Mouse (Mus musculus): Measurements from ENCODE around the gene Grin2d.

The Grin2d gene

DNA sequence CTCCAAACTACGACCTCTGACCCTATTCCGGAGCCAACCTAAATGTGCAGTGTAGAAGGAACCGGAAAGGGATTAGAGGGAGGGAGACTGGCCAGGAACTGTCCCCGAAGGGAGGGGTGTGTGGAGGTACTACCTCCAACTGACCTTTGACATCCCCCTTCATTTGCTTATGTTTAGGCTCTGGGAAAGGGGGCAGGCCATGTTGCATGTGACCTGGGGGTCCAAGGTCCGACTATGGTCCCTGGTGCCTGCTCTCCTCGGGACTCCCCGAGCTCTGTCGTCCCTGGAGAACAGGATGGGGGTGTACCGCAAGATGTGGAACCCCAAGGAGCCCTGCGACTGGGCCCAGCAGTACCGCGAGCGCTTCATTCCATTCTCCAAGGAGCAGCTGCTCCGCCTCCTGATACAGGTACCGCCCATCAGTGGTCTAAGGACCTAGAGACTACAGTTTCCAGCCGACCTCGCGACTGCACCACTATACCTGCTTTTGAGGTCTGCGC lies 19.1 kb upstream of the Grin2d start:
- DNase-seq (ENCODE audit: low spot score) = peak; percentile 62

DNA sequence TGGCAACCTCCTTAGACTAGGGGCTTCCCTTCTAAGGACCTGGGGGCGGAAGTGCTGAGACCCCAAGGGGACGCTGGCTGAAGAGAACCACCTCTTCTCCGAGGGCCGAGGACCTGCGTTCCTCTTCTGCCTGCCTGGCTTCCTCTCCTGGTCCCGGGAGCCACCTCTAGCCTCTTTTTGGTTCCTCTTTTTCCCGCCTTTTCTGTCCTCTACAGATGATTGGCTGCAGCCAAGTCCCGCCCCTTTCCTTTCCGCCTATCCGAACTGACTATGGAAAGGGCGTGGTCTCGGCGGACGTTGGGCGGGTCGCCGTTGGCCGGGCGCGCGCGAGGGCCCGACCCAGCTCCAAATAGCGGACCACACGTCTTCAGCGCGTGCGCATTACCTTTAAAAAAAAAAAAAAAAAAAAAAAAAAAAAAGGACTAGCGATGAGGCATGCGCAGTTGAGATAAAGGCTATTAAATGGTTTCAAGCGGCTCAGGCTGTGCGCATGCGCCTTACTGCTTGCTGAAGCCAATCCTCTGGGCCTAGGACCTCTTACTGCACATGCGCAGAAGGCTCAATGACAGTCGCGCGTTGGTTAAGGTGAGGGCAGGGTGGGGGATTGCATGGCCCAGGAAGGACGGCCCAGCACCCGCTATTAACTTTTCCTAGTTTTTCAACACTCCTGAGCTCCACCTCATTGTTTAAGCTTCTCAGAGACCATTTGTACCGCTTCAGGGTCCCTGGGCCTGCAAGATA lies 18.5 kb upstream of the Grin2d start, which contains the start of the genes Syngr4 and Tmem143:
Syngr4 (minus strand) TSS at position 198 of the 741 bp plus-strand sequence.
Tmem143 (plus strand) TSS at position 425 of the 741 bp plus-strand sequence.
- DNase-seq (ENCODE audit: low spot score) = peak; percentile 95

DNA sequence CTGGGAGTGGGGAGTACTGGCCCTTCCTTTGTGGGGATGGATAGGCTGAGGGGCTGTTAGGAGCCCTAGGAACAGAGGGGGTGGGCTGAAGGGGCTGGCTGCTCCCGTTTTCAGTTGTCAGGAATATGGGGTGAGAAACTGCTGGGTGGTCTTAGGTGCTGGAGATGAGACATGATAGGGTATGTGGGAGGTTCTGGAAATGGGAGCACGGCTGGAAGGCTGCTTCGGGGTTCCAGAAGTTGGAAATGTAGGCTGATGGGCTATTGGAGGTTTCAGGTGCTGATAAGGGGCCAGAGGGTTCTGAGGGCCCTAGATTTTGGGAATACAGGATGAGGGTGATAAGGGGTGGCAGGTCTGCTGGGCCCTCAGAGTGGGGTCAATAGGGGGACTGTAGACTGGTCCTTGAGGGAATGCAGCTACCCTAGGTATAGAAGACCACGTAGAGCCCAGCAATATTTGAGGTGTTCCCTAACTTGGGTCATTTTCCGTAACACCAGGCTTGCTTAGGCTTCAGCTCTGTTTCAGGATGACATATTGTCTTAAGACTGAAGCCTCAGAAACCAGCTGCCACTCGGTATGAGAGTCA lies 17.8 kb upstream of the Grin2d start:
- DNase-seq (ENCODE audit: low spot score) = no peak

DNA sequence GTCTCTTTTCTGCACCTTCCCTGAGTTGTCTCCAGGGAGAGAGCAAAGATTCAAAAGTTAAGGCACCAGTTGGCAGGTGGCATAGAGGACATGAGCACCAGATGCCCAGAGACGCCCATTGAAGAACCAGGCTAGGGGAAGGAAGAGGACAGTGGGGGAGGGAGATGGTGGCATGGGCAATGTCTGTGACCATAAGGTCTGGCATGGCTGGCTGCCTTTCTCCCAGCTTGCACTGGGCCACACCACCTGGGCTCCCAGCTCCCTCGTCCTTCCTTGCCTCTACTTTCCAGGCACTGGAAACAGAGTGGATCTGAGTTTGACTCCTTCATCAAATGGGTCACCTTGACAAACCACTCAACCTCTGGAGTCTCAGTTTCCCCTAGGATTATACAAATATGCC lies 14.5 kb upstream of the Grin2d start:
- no peak for DNase-seq (ENCODE audit: low spot score)

DNA sequence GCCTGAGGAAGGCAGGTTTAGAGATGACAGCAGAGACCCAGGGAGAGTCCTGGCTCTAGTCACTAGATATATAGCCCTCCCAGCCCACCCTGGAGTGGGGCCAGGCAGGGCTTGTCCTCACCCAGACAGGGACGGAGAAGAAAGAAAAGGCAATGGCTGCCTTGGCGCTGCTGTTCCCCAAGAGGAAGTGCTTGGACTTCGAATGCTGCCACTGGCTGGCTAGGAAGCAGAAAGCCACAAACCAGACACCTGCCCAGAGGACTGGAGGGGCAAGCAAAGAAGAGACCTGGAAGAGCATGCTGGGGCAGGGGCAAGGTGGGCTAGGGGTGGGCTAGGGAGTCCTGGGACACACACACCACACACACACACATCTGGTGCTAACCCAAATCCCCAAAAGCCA lies 9.1 kb upstream of the Grin2d start:
- DNase-seq (ENCODE audit: low spot score) = no peak

DNA sequence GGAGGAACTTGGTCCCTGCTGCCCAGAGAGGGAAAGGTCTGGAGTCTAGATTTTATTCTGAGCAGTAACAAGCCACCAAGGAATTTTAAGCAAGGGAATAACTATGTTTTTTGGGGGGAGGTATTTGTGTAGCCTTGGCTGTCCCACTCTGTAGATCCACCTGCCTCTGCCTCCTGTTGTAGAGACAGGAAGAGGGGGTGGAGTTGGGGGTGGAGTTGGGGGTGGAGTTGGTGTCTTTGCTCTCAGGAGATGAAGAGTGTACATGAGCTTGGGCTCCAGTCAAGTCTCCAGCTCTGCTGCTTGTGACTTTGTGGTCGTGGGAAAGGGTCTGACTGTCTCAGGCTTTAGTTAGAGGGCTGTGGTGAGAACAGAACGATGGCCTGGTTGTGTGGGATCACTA lies 2.8 kb upstream of the Grin2d start:
- no peak for DNase-seq (ENCODE audit: low spot score)

DNA sequence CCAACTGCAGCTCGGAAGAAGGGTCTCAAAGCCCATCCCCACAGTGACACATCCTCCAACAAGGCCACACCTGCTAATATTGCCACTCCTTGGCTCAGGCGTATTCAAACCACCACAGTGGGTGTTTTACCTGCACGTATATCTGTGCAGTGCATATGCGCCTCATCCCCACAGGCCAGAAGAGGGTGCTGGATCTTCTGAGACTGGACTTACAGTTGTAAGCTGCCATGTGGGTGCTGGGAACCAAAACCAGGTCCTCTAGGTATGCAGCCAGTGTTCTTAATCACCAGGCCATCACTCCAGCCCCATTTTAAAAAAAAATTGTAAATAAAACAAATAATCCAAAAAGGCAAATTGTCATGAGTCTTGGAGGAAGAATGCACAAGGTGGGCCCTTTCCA lies 2.4 kb upstream of the Grin2d start:
- no peak for DNase-seq (ENCODE audit: low spot score)

DNA sequence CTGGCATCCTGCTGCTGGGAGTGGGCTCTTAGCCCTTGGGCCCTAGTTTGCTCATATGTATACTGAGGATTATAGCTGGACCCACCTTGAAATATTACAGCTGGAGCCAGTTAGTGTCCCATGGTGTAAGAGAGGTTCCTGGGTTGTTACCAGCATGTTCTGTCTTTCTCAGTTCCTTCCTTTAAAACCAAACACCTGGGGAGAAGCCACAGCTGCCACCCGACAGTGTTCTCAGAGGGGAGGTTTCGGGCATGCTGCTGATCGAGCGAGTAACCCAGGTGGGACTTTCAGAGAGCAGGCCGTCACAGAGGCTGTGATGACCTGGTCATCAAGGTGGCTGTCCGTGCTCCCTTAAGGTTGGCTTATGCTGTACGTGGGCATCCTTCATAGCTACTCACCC lies 1.3 kb downstream of the Grin2d start:
- DNase-seq (ENCODE audit: low spot score) = no peak

DNA sequence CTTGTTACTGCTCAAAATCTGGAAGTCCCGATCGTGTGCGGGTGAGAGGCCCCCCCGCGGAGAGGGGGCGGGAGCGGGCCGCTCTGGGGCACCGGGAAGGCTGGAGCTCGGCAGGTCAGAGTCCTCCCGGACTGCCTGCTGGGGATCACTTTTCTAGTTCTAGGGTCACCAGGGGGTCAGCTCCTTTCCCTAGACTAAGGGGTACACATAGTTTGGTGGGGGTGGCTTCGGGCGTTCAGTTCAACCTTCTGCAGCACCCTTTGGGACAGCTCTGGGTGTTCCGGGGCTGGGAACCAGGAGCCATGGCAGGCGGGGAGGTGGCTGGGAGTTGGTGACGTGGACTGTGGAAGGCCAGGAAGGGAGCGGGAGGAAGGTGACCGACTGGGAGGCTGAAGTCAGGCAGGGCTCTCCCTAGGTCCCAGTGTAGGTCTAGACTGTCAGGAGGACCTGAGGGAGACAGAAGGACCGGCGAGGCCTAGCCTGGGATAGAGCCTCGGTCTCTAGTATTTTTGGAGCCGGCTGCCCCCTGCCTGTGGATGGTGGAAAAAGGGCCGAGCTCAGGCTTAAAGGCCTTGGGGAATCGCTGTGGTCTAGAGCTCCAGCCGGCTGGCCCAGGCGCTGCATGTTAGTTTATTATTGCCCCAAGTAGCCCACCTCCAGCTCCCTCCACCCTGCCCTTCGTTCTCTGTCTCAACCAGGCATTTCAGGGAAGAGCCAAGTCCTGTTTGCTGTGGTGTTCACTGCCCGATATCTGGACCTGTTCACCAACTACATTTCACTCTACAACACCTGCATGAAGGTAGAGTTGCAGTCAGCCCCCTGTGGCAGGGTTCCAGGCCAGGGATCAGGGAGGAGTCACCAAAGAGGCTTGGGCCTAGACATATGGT lies 4.9 kb downstream of the Grin2d start:
- no peak for DNase-seq (ENCODE audit: low spot score)

DNA sequence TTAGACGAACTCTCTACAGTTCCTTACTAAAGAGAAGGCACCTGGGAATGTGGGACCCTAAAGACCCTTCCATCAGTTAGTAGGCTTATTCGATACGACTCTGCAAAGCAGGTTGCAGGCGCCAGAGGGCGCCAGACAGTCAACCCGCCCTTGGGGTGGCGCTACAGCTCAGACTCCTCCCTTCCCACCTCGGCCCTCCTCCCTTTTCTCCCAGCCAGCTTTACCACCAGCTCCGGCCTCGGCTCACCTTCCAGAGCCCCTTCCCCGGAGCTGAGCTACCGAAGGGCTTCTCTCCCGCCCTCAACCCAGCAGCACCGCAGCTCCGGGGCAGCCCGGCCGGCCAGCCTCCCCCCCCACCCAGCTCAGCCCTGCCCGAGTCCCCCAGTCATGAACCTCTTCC lies 5.6 kb downstream of the Grin2d start, which contains the start of gene Kdelr1:
Kdelr1 (plus strand) TSS at position 149 of the 400 bp plus-strand sequence.
- peak; percentile 77 for DNase-seq (ENCODE audit: low spot score)

DNA sequence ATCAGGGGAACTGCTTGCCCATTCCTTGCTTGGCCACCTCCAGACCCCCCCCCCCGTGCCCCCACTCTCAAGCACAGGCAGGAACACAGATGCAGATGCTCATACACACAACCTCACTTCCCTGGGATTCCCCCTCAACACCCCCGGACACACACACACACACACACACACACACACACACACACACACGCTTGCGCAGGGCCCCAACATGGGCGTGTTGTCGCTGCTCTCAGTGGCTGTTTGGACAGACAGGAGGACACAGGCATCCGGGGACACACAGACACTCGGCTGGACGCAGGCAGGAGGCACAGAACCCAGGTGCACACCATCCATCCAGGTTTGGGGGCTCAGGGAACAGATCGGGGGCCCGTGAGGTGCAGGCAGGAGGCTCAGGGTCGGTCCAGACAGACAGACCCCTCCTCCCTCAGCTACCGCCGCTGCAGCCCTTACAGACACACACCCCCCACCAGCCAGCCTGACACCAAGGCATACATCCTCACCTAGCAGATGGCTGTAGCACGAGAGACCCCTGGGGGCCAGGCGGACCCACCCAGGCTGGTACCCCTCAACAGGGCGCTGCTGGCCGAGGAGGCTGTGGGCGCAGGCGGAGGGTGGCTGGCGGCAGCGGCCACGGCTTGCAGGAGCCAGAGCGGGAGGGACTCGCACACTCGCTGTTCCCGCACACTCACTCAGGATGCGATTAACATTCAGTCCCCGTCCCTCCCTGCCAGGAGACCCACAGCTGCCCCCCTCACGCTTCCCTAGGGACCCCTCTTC lies 7.7 kb downstream of the Grin2d start:
- DNase-seq (ENCODE audit: low spot score) = no peak

DNA sequence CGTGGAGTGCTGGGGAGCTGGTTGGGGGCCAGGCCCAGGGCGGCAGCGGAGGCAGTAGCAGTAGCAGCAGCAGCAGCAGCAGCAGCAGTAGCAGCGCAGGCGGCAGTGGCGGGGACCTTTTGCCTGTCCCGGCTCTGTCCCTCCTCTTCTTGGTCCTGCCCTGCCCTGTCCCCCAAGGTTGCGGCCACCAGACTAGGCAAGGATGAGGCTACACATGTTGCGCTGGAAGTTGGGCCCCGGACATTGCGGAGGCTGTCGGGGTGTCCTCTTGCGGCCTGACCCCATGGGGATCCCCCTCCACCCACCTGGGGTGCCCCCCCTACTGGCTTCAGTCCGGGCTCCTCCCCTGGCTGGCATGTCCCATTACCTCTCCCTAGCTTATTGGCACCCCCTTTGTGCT lies 8.4 kb downstream of the Grin2d start:
- no peak for DNase-seq (ENCODE audit: low spot score)

DNA sequence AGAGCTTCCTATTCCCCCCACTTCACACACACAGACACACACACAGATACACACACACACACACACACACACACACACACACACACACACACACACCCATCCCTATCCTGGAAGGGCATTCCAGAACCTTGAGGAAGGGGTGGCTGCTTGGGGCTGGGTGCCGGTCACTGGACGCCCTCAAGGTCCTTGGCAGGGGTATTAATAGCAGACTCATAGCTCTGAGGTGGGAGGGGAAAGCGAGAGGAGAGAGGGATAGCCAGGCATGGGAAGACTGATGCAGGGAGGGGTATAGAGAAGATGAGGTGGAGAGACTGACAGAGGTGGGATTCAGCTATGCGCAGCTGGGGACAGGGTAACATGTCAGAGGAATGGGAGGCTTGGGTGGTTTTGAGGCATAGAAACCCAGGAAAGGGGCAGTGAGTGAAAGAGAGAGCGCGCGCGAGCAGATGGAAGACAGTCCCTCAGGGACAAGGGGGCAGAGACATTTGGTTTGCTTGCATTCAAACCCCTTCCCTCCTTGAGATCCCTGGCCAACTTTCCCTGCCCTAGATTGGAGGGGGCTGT lies 9.0 kb downstream of the Grin2d start:
- no peak for DNase-seq (ENCODE audit: low spot score)

DNA sequence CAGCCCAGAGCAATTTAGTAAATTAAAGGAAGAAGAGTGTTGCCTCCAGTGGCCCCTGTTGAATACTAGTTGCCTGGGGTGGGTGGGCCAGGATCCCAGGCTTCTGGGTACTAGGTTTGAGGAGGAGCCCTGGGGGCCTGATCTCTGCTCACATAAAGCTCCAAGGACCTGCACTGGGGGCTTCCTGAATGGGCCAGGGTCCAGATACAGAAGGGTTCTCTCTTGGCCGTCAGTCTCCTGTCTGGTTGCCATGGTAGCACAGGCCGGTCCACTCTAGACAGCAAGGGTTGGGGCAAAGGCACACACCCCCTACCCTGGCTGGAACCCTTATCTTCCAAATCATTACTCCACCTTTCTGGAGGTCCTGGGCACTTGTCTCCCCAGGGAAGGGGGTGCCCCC lies 10.3 kb downstream of the Grin2d start:
- DNase-seq (ENCODE audit: low spot score) = no peak

DNA sequence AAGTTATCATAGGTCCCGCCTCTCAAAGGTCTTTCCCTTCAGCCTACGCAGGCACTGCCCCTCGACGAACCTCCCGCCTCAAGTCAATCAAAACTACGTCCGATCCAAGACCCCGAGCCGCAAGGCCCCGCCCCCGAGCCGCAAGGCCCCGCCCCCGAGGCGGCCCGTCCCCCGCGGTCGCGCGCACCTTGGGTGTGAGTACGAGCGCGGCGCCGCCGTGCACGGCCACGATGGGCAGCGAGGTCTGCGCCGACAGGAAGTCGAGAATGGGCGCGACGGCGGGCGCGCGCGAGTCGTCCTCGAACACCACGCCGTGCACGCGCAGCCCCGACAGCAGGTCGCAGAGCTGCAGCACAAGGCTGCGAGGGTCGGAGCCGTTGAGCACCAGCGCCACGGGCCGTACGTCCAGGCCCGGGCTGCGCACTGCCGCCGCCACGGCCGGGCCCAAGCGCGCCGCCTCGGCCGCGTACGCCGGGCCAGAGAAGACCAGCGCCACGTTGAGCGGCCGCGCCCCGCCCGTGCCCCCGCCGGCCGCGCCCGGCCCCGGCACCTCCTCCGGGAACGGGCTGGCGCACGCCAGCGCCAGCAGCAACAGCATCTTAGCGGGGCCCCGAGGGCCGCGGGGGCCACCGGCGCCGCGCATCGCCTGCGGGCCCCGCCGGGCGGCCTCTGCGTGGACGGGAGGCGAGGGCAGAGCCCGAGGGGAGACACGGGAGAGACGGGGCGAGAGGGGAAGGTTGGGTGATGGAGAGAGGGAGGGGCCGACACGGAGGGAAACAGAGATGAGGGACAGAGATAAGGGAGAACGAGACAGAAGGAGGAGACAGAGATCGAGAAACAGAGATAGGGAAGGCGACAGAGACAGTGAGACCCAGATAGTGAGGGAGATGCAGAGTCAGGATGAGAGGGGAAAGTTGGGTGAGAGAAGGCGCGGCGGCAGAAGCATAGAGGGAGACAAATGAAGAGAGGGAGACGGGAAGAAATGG lies 12.0 kb downstream of the Grin2d start:
- peak; percentile 74 for DNase-seq (ENCODE audit: low spot score)

DNA sequence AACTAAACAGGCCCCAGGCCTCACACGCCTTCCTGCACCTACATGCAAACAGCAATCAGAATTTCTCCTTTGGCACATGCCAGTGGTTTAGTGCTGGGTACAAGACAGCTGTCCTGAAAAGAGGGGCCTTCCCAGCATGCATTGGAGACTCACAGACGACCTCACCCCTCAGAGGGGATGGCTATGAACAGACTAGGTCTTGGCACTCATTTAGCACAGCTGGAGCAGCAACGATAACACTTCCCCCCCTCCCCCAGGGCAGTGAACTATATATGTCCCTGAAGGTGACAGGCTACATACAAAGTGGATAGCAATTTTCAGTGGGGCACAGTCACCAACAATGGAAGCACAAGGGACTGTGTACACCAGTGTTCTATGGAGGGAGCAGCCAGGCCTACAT lies 13.7 kb downstream of the Grin2d start:
- no peak for DNase-seq (ENCODE audit: low spot score)

DNA sequence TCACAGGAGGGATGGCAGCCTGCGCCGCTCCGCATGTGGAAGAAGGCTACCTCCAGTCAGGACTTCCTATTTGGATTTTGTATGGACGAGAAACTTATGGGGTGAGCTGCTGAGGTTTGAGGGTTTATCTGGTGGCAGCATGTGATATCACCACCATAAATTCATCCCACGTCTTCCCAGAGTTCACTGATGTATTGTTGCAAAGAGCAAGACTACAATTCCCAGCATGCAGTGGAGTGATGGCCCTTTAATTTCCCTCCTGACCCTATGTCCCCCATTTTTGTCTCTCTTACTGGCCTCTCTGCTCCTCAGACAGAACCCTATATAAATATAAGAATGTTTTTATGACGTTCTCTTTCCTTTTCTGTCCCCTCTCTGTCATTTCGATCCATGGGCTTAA lies 15.4 kb downstream of the Grin2d start:
- DNase-seq (ENCODE audit: low spot score) = no peak

DNA sequence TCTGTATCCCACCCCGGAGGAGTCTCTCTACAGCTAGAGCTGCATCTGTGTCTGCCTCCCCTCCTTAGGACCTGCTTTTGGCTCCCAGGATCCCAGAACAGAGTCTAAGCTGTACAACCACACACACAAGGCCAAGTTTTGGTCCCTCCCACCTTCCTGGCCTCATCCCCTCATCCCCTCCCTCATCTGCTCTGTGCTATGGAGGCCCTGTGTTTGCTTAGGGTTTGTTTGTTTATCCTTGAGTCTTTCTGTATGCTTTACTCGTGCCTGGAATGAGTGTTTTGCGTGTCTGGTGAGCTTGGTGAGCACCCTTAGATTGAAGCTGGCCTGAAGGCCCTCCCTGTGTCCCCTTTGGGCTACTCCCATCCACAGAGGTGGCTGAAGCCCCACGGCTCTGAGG lies 19.2 kb downstream of the Grin2d start:
- DNase-seq (ENCODE audit: low spot score) = no peak

DNA sequence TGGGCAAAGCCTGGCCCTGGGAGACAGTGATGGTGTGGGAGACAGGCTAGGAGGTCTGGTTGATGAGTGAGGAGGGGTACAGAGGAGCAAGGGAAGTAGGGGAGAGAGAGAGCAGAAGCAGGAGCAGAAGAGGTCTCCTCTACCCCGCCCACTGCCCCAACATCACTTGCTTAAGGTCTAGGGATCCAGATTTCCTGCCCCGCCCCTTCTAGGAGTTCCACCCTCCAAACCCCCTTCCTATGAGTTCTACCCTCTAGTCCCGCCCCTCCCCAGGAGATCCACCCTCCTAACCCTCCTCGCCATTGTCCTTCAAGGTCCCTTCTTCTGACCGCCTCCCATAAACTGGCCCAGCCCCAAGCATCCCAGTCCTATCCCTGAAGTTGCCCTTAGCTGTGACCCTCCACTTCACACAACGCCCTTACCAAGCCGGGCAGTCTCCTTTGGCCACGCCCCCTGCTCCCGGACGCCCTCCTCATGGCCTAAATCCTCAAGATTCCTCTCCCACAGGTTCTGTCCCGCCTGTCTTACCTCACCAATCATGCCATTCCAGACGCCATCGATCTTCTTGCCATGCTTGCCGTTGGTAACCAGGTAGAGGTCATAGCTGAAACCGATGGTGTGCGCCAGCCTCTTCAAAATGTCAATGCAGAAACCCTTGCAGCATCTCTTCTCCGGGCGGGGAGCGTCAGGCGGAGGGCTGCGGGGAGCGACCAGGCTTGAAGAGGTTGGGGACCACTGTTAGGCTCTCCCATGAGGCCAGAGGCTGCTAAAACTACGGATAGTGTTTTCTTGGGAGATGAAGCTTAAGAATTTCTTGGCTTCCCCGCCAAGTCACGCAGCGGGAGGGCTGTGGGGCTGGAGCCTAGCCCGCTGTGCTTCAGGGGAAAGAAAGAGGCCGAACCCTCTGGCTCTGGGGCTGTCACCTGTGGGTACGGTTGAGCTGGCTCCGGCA lies 21.0 kb downstream of the Grin2d start:
- no peak for DNase-seq (ENCODE audit: low spot score)
